Mouse (Mus musculus) skeletal muscle tissue, adult 2 months (tissue): Measurements from ENCODE around the gene Cpd.

ENCODE experiments used
- DNase-seq: peaks from one replicate; pipeline ENCODE4 v3.0.0-alpha.2; 2012; ENCODE audit warnings: low read depth, low spot score

The Cpd gene

DNA sequence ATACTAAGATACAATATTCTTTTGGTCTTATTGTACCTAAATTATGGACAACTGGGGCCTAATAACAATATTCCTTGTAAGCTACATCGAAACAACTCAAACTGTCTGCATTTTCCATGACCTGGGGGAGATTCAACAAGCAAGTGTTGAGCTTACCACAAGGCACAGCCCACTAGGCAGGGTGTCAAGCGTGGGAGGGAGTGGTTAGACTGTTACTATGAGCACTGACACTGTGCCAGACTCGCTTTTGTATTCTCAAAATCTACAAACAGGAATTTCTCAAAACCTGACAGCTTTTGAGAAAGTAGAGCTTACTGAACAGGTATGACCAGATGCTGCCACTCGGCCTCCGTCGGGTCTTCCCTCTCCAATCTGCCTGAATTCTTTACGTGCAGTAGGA is 55.5 kb downstream of the Cpd start:
- no peak for DNase-seq

DNA sequence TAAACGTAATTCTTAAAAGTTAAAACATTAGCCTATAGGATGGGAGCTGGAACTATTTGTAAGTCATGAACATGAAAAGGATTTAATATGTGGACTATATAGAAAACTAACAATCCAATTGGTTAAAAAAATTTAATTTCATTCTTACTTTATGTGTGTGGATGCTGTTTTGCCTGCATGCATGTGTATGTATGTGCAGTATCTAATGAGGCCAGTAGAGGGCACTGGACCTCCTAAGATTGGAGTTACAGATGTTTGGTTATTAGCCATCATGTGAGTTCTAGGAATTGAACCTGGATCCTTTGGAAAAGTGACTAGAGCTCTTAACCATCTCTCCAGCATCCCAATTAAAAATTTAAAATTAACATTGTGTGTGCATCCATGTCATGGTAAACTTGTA is 57.6 kb downstream of the Cpd start:
- DNase-seq, result peak; percentile 50

DNA sequence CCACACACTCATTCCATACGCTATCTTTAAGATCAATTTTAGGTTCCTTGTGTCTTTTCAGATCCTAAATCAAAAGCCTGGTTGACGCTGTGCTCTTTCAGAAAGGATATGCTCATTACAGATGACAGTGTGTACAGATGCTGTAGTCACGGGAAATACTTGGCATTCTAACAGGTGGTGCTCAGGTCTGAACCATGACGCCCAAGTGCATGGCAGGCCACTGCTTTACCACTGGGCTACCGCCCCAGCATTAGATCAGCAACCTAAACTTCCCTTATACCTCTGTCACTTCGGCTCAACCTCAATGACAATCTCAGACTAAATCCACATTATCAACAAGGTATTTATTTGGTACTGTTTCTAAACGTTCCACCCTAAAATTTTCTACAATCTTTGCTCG is 71.3 kb downstream of the Cpd start:
- DNase-seq, result no peak

DNA sequence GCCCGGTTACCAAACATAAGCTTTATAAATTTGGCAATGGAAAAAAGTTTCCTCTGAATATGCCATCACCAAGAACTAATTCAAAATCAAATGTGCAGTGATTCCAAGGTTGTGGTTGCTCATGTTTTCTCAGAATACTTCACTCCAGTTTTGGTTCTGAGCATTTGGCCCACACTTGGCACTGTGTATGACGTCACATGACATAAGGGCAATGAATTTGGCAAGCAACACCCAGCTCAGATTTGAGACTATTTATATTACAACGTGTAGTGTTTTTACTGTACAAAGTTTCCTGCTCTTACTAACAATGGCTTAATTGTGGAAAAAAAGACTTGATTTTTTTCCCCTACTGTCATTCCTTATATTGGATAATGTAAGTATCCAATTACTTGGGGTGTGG is 73.0 kb downstream of the Cpd start:
- no peak for DNase-seq

GRCm38 (mm10) chr11:76770566-76770965 is 76.3 kb downstream of the Cpd start:
- DNase-seq, result no peak

GRCm38 (mm10) chr11:76763741-76764122 is 83.1 kb downstream of the Cpd start:
- DNase-seq, result no peak

DNA sequence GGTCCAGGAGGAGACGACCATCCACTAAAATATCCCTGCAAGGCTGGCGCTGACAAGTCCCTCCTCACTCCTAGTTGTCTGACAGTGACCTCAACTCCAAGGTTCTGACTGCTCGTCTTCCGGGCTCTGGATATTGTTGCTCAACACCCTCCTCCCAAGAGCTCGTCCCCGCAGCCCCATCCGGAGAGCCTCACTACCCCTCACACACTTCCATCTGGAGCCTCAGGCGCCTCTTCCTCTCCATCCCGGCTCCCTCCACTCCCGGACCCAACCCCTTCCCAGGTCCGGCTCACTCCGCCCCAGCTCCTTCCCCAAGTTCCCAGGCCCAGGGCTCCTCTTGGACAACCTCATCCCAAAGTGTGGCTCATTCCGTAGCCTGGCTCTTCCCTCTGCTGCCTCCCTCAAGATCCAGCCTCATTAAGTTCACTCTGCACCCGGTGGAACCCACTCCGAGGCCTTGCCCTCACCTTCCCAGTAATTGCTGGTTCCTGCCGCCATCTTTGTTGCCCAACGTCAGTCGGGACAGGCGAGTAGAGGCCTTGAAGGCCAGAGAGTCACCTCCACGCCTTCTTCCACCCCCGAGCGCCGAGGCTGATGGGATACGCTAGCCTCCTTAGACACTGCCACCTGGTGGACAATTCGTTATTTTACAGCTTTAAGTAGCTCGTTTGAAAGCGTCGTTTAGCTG is 83.6 kb downstream of the Cpd start, which contains the start of gene Gosr1:
Gene Gosr1 (minus strand): TSS at position 527 of the 688 bp plus-strand sequence.
- peak; percentile 95 for DNase-seq

DNA sequence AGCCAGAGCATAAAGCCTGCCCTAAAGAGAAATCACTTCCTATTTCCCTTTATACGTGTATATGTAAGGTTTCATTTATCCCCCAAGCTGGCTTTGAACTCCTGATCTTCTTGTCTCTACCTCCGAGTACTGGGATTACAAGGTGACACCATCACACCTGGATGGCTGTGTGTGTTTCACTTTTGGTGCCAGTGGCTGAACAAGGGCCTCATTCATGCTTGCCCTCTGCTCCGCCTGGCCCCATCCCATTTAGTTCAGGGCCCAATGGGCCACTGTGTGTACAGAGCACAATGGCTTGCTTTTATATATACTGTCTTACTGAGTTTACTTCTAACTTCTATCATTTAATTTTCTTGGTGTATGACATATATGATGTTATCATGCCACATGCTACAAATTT is 94.5 kb downstream of the Cpd start:
- DNase-seq, result no peak

DNA sequence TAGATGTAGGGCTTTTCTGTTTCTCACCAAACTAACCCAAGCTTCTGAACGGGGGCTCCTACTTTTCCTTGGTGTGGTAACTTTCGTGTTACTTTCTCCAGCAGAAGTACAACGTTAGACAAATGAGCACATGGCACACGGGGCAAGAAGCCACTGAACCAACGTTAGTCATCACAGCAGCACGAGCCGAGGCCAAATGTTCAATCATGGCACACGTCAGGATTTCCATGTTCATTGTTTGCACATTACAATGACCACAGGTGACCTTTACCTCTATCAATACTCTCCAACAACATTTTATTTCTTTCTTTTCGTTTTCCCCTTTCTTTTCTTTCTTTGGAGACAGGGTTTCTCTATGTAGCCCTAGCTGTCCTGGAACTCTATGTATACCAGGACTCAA is 98.0 kb downstream of the Cpd start:
- DNase-seq, result no peak

- DNase-seq, result no peak
Measured at GRCm38 (mm10) chr11:76745921-76746320, 100.9 kb downstream of the Cpd start.

- peak; percentile 76 for DNase-seq
Measured at GRCm38 (mm10) chr11:76744550-76744949, 102.3 kb downstream of the Cpd start.

DNA sequence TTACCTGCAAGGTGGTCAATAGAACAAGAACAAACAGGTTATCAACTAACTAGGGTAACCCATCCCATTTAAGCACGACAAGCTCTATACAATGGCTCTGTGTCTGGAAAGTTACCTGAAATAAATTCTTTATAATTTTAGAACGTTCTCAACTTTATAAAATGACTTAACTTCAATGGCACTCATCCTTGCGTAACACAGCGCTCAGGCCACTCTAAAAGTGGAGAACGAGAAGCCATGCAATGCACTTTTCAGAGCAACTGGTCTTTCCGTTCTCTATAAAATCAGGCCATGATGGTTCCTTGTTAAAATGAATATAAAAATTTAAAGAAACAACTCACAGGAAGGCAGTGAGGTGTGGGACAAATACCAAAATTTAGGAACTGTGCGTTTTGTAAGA is 104.3 kb downstream of the Cpd start:
- no peak for DNase-seq

DNA sequence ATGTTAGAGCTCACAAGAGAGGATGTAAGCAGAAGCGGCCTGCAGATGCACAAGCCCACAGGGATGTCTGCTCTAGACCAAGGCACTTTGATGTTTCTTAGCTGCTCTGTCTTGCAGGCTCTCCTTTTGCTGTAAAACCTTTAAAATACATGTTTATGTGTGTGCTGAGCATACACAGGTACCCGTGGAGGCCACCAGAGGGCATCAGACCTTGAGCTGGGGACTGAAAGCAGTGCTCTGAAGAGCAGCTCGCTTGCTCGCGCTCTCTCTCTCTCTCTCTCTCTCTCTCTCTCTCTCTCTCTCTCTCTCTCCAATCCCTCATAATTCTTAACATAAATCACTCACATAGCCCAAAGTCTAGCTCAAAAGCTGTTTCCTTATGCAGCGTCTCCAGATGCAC is 107.7 kb downstream of the Cpd start:
- DNase-seq, result no peak

DNA sequence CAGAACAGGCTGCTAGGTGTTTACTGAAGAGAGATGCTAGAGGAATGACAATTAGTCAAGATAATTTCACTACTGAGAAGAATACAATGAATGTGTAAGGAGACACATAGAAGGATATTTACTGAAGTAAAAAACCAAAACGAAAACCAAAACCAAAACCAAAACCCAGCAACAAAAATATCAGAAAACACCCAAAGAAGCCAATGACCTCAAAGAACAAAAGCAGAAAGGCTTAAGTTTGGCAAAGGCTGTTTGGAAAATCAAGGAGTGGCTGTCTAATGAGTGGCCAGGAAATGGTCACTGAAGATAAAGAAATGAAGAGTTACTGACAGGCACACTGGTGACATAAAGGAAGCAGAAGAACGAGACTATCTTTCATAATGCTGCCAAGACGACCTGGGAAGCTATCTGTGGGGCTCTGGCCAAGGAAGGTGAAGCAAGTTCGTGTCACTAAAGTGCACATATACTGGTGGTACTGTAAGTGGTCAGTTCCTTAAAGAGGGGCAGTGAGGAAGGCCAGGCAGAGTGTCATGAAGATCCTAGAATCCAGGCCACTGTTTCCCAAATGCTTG is 111.0 kb downstream of the Cpd start:
- no peak for DNase-seq

DNA sequence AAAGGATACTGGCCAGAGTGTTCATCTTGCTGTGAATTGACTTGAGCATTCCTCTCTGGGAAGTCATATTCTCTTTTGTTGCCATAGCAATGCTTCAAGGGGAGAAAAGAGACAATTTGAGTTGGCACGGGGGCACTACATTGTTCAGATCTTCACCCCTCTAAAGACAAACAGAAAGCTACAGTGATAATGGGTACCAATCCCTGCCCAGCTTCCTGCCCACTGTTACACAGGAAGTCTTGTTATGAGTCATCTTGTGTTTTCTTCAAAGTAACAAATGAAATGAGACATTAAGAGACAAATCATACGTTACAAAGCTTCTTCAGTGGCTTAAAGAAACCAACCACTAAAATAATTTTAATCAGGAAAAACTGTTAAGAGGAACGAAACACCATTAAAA is 112.3 kb downstream of the Cpd start:
- no peak for DNase-seq

- DNase-seq, result no peak
Measured at GRCm38 (mm10) chr11:76730650-76731049, 116.2 kb downstream of the Cpd start.
